Mouse (Mus musculus) liver, adult (tissue): Measurements from ENCODE around the gene Slc25a13.
A peak's percentile ranks its signal among the peaks of the same experiment; 100 is the strongest.

Experiments used
- GATA4 ChIP-seq: IDR thresholded peaks from 2 replicates; pipeline ENCODE4 v1.6.1; 2014; ENCODE audit warnings: mild to moderate bottlenecking, low read length; ENCODE audit not compliant: insufficient replicate concordance

The Slc25a13 gene

GRCm38 (mm10) chr6:6185735-6186068 lies 31.3 kb downstream of the Slc25a13 start:
- peak; percentile 80; the same call in 1 of the 2 replicates for TF ChIP-seq GATA4

- TF ChIP-seq GATA4: no peak
These were observed 31.8 kb downstream of the Slc25a13 start for GRCm38 (mm10) chr6:6184921-6185734.

GRCm38 (mm10) chr6:6183601-6184000 lies 33.4 kb downstream of the Slc25a13 start:
- peak; percentile 18; the same call in 1 of the 2 replicates for TF ChIP-seq GATA4

- no peak for TF ChIP-seq GATA4
These were observed 34.8 kb downstream of the Slc25a13 start for GRCm38 (mm10) chr6:6182191-6182590.

- no peak for TF ChIP-seq GATA4
These were observed 41.5 kb downstream of the Slc25a13 start for GRCm38 (mm10) chr6:6175350-6175971.

- TF ChIP-seq GATA4: no peak
These were observed 42.9 kb downstream of the Slc25a13 start for GRCm38 (mm10) chr6:6173935-6174561.

GRCm38 (mm10) chr6:6173166-6173934 lies 43.6 kb downstream of the Slc25a13 start:
- no peak for TF ChIP-seq GATA4

GRCm38 (mm10) chr6:6168566-6169134 lies 48.3 kb downstream of the Slc25a13 start:
- no peak for TF ChIP-seq GATA4

- TF ChIP-seq GATA4: no peak
These were observed 49.4 kb downstream of the Slc25a13 start for GRCm38 (mm10) chr6:6167339-6168126.

- TF ChIP-seq GATA4: no peak
These were observed 53.9 kb downstream of the Slc25a13 start for GRCm38 (mm10) chr6:6162993-6163623.

- no peak for TF ChIP-seq GATA4
These were observed 54.8 kb downstream of the Slc25a13 start for GRCm38 (mm10) chr6:6162146-6162545.

GRCm38 (mm10) chr6:6160645-6161426 lies 56.1 kb downstream of the Slc25a13 start:
- TF ChIP-seq GATA4: no peak

- TF ChIP-seq GATA4: no peak
These were observed 57.6 kb downstream of the Slc25a13 start for GRCm38 (mm10) chr6:6159221-6159859.

- no peak for TF ChIP-seq GATA4
These were observed 63.5 kb downstream of the Slc25a13 start for GRCm38 (mm10) chr6:6153426-6153825.
